Mouse (Mus musculus): ENCODE data around the gene Lpcat4. TPM values are rescaled to one million over a fixed set of nuclear protein-coding genes. Genes with fewer than 3 reads are reported as not detected.
A peak's percentile ranks its signal among the peaks of the same experiment; 100 is the strongest.

Lpcat4 gene
- polyA plus RNA-seq, 1 experiment from 2014 or later, result 1.7 TPM

GRCm38 (mm10) chr2:112265448-112266241, 26.4 kb downstream of the Lpcat4 start, which contains the start of gene Slc12a6:
Gene Slc12a6 (plus strand): TSS chr2:112265825.
- Histone ChIP-seq H3K36me3 (replicated peaks; ENCODE audit: insufficient read depth, low read length) (no peaks in the 10 kb centered on the region), H3K9me3 (ENCODE audit: low read length) (no peaks in the 10 kb centered on the region), H3K4me3 (ENCODE audit: low read depth, low read length) (peak within 1 kb of the TSS; percentile 87), H3K27me3 (ENCODE audit: insufficient read depth, low read length) (no peaks in the 10 kb centered on the region), H3K4me1 (ENCODE audit: insufficient read depth) (peaks cover 26% of the 10 kb centered on the region), H3K9ac (replicated peaks) (peak within 1 kb of the TSS; percentile 94), H3K27ac (ENCODE audit: low read depth) (peak within 1 kb of the TSS; percentile 98), H3K4me2 (ENCODE audit: low read depth, low read length) (peak within 1 kb of the TSS; percentile 92)
- no peak for TF ChIP-seq EP300 (IDR thresholded peaks at IDR 0.05; ENCODE audit: low read depth)
- peak; percentile 34 for TF ChIP-seq CTCF (IDR thresholded peaks at IDR 0.05; ENCODE audit: low read depth)
- ATAC-seq (peak; percentile 91), DNase-seq (peak; percentile 96)
- WGBS (ENCODE audit: insufficient replicate concordance), result 3% methylated on average over 77 of the region's 85 CpGs

- under 1% methylated on average over 11 of the region's 11 CpGs for WGBS (ENCODE audit: insufficient replicate concordance)
- Histone ChIP-seq H3K27ac (ENCODE audit: low read depth) (peak within 1 kb of the TSS; percentile 98), H3K4me2 (ENCODE audit: low read depth, low read length) (peak within 1 kb of the TSS; percentile 92), H3K4me1 (ENCODE audit: insufficient read depth) (peaks cover 26% of the 10 kb centered on the region), H3K9ac (replicated peaks) (peak within 1 kb of the TSS; percentile 94), H3K4me3 (ENCODE audit: low read depth, low read length) (peak within 1 kb of the TSS; percentile 87), H3K9me3 (ENCODE audit: low read length) (no peaks in the 10 kb centered on the region), H3K27me3 (ENCODE audit: insufficient read depth, low read length) (no peaks in the 10 kb centered on the region), H3K36me3 (replicated peaks; ENCODE audit: insufficient read depth, low read length) (peaks cover 1% of the 10 kb centered on the region; the same call in 1 of the 2 replicates)
- DNase-seq (peak; percentile 69), ATAC-seq (peak; percentile 44)
- TF ChIP-seq CTCF (IDR thresholded peaks at IDR 0.05; ENCODE audit: low read depth), result no peak
These were observed 26.9 kb downstream of the Lpcat4 start, which contains the start of gene Gm21985 for GRCm38 (mm10) chr2:112266242-112266592. Gene Gm21985 (plus strand): TSS chr2:112266314.

GRCm38 (mm10) chr2:112266780-112267179, 27.5 kb downstream of the Lpcat4 start:
- Histone ChIP-seq H3K27me3 (ENCODE audit: insufficient read depth, low read length) (no peaks in the 10 kb centered on the region), H3K4me1 (ENCODE audit: insufficient read depth) (peaks cover 26% of the 10 kb centered on the region), H3K9ac (replicated peaks) (peak overlapping the region; percentile 94), H3K27ac (ENCODE audit: low read depth) (peak overlapping the region; percentile 98), H3K4me3 (ENCODE audit: low read depth, low read length) (peak overlapping the region; percentile 87), H3K4me2 (ENCODE audit: low read depth, low read length) (peak overlapping the region; percentile 92), H3K36me3 (replicated peaks; ENCODE audit: insufficient read depth, low read length) (peaks cover 4% of the 10 kb centered on the region), H3K9me3 (ENCODE audit: low read length) (no peaks in the 10 kb centered on the region)
- WGBS (ENCODE audit: insufficient replicate concordance), result 21% methylated on average over 10 of the region's 10 CpGs
- DNase-seq (no peak), ATAC-seq (no peak)
- TF ChIP-seq CTCF (IDR thresholded peaks at IDR 0.05; ENCODE audit: low read depth) (no peak), EP300 (IDR thresholded peaks at IDR 0.05; ENCODE audit: low read depth) (no peak)

- no peaks in the 10 kb centered on the region for H3K27me3 ChIP-seq (ENCODE audit: insufficient read depth, low read length)
- peak overlapping the region; percentile 94 for H3K9ac ChIP-seq (replicated peaks)
- no peak for ATAC-seq
- H3K4me1 ChIP-seq (ENCODE audit: insufficient read depth), result peaks cover 24% of the 10 kb centered on the region
- no peak for DNase-seq
- H3K9me3 ChIP-seq (ENCODE audit: low read length), result no peaks in the 10 kb centered on the region
- peaks cover 4% of the 10 kb centered on the region for H3K36me3 ChIP-seq (replicated peaks; ENCODE audit: insufficient read depth, low read length)
- H3K4me2 ChIP-seq (ENCODE audit: low read depth, low read length), result peak overlapping the region; percentile 92
- 24% methylated on average over 8 of the region's 8 CpGs for WGBS (ENCODE audit: insufficient replicate concordance)
- peak overlapping the region; percentile 98 for H3K27ac ChIP-seq (ENCODE audit: low read depth)
- no peak for TF ChIP-seq CTCF (IDR thresholded peaks at IDR 0.05; ENCODE audit: low read depth)
- 0 out of 2 replicates have a peak, but pooled peaks have one; percentile 24 for TF ChIP-seq EP300 (IDR thresholded peaks at IDR 0.05; ENCODE audit: low read depth)
- peak overlapping the region; percentile 87 for H3K4me3 ChIP-seq (ENCODE audit: low read depth, low read length)
These were observed 28.4 kb downstream of the Lpcat4 start for GRCm38 (mm10) chr2:112267547-112268269.

- no peaks in the 10 kb centered on the region for H3K27me3 ChIP-seq (ENCODE audit: insufficient read depth, low read length)
- no peak overlapping the region for H3K9ac ChIP-seq (replicated peaks)
- H3K36me3 ChIP-seq (replicated peaks; ENCODE audit: insufficient read depth, low read length), result peaks cover 6% of the 10 kb centered on the region
- DNase-seq (no peak), ATAC-seq (no peak)
- H3K4me3 ChIP-seq (ENCODE audit: low read depth, low read length), result no peak overlapping the region
- 74% methylated on average over 2 of the region's 2 CpGs for WGBS (ENCODE audit: insufficient replicate concordance)
- H3K9me3 ChIP-seq (ENCODE audit: low read length), result no peaks in the 10 kb centered on the region
- no peak overlapping the region for H3K27ac ChIP-seq (ENCODE audit: low read depth)
- H3K4me1 ChIP-seq (ENCODE audit: insufficient read depth), result peaks cover 14% of the 10 kb centered on the region
- no peak for TF ChIP-seq EP300 (IDR thresholded peaks at IDR 0.05; ENCODE audit: low read depth)
- no peak for TF ChIP-seq CTCF (IDR thresholded peaks at IDR 0.05; ENCODE audit: low read depth)
- peak overlapping the region; percentile 42 for H3K4me2 ChIP-seq (ENCODE audit: low read depth, low read length)
These were observed 30.7 kb downstream of the Lpcat4 start for GRCm38 (mm10) chr2:112270011-112270410.

GRCm38 (mm10) chr2:112272909-112273308, 33.6 kb downstream of the Lpcat4 start:
- peaks cover 6% of the 10 kb centered on the region for H3K36me3 ChIP-seq (replicated peaks; ENCODE audit: insufficient read depth, low read length)
- peaks cover 5% of the 10 kb centered on the region for H3K4me1 ChIP-seq (ENCODE audit: insufficient read depth)
- TF ChIP-seq EP300 (IDR thresholded peaks at IDR 0.05; ENCODE audit: low read depth), result no peak
- TF ChIP-seq CTCF (IDR thresholded peaks at IDR 0.05; ENCODE audit: low read depth), result no peak
- WGBS (ENCODE audit: insufficient replicate concordance), result 40% methylated on average over 2 of the region's 2 CpGs
- no peak overlapping the region for H3K27ac ChIP-seq (ENCODE audit: low read depth)
- DNase-seq (no peak), ATAC-seq (0 out of 2 replicates have a peak, but pooled peaks have one; percentile 12)
- H3K27me3 ChIP-seq (ENCODE audit: insufficient read depth, low read length), result no peaks in the 10 kb centered on the region
- no peaks in the 10 kb centered on the region for H3K9me3 ChIP-seq (ENCODE audit: low read length)
- H3K4me2 ChIP-seq (ENCODE audit: low read depth, low read length), result no peak overlapping the region
- no peak overlapping the region for H3K4me3 ChIP-seq (ENCODE audit: low read depth, low read length)
- no peak overlapping the region for H3K9ac ChIP-seq (replicated peaks)

All from liver, postnatal 0 days (tissue).